Mouse (Mus musculus) kidney, embryonic 16.5 days (tissue): Measurements from ENCODE around the gene Slx4. TPM values are rescaled to one million over a fixed set of nuclear protein-coding genes. Genes with fewer than 3 reads are reported as not detected.
"Not testable (repeated sequence)": the region's sequence is repeated elsewhere in the genome, so short reads cannot be mapped to it uniquely, and the experiment has no call there.

Source experiments
- ATAC-seq: fragments of 200-750 bp; cut with Nextera tagmentation; 2 replicates; pipeline ENCODE4 v1.8.0; 2017; ENCODE audit warnings: moderate TSS enrichment; ENCODE audit not compliant: low FRiP score, low TSS enrichment
- H3K27ac ChIP-seq: fragments of 300-500 bp; sonication (generic); 2 replicates; pipeline ENCODE4 v1.5.1; 2014; ENCODE audit warnings: low read length
- H3K27me3 ChIP-seq: fragments of 300-500 bp; sonication (generic); 2 replicates; pipeline ENCODE4 v1.6.1; 2014; ENCODE audit warnings: low read length, control low read depth, mixed read lengths; ENCODE audit not compliant: insufficient read depth
- H3K36me3 ChIP-seq: fragments of 300-500 bp; sonication (generic); 2 replicates; pipeline ENCODE4 v1.6.1; 2014; ENCODE audit warnings: low read length, control low read depth, mixed read lengths; ENCODE audit not compliant: insufficient read depth
- H3K4me1 ChIP-seq: fragments of 300-500 bp; sonication (generic); 2 replicates; pipeline ENCODE4 v1.6.1; 2014; ENCODE audit warnings: low read length, control low read depth, mixed read lengths; ENCODE audit not compliant: insufficient read depth
- H3K4me2 ChIP-seq: fragments of 300-500 bp; sonication (generic); replicated peaks from 2 replicates; pipeline ENCODE4 v1.6.1; 2014; ENCODE audit warnings: low read depth, low read length
- H3K4me3 ChIP-seq: fragments of 300-500 bp; sonication (generic); 2 replicates; pipeline ENCODE4 v1.5.1; 2014; ENCODE audit warnings: mild to moderate bottlenecking, low read length
- H3K9ac ChIP-seq: fragments of 300-500 bp; sonication (generic); replicated peaks from 2 replicates; pipeline ENCODE4 v1.6.1; 2014; ENCODE audit warnings: low read length
- H3K9me3 ChIP-seq: fragments of 300-500 bp; sonication (generic); 2 replicates; pipeline ENCODE4 v1.6.1; 2016; ENCODE audit warnings: low read length, control low read depth
- WGBS: fragments of 180-500 bp; shearing (Covaris S2); extraction: QIAGEN DNeasy Blood & Tissue Kit; methylation state at CpG from one replicate; pipeline ENCODE4 v1.1.7; 2014; 5-methylcytosine and 5-hydroxymethylcytosine counted together
- polyA plus RNA-seq: library from polyadenylated mRNA; unstranded; fragments of >200 nt; fragmentation: Nextera tagmentation; extraction: Ambion mirVana; gene quantifications from 2 replicates; pipeline ENCODE4 v1.2.1, GENCODE M21; 2015

The Slx4 gene
- polyA plus RNA-seq, 1 experiment from 2014 or later: 21.6 TPM

- H3K4me2 ChIP-seq, H3K9me3 ChIP-seq, H3K9ac ChIP-seq, ATAC-seq, H3K4me3 ChIP-seq, H3K27me3 ChIP-seq, H3K27ac ChIP-seq: not testable (repeated sequence)
- Histone ChIP-seq H3K4me1 (peaks cover 12% of the 10 kb centered on the region; the same call in 1 of the 2 replicates), H3K36me3 (peaks cover 15% of the 10 kb centered on the region)
- WGBS: 93% methylated on average over 19 of the region's 19 CpGs
Measured at GRCm38 (mm10) chr16:3974456-3974855, 29.1 kb downstream of the Slx4 start.

GRCm38 (mm10) chr16:3965534-3965933, 38.0 kb downstream of the Slx4 start:
- no peak for ATAC-seq
- Histone ChIP-seq H3K36me3 (no peaks in the 10 kb centered on the region), H3K27ac (no peak overlapping the region), H3K4me1 (no peaks in the 10 kb centered on the region), H3K9ac (no peak overlapping the region), H3K27me3 (no peaks in the 10 kb centered on the region), H3K9me3 (no peaks in the 10 kb centered on the region), H3K4me2 (no peak overlapping the region), H3K4me3 (no peak overlapping the region)
- 81% methylated on average over 3 of the region's 3 CpGs for WGBS

- H3K9ac ChIP-seq: no peak overlapping the region
- no peak overlapping the region for H3K4me3 ChIP-seq
- H3K4me1 ChIP-seq: no peaks in the 10 kb centered on the region
- no peak overlapping the region for H3K4me2 ChIP-seq
- H3K27me3 ChIP-seq: no peaks in the 10 kb centered on the region
- no peaks in the 10 kb centered on the region for H3K36me3 ChIP-seq
- ATAC-seq: no peak; the same call in 1 of the 2 replicates
- H3K27ac ChIP-seq: no peak overlapping the region
- H3K9me3 ChIP-seq: no peaks in the 10 kb centered on the region
- 59% methylated on average over 10 of the region's 10 CpGs for WGBS
Measured at GRCm38 (mm10) chr16:3964990-3965389, 38.6 kb downstream of the Slx4 start.

- Histone ChIP-seq H3K4me2 (no peak overlapping the region), H3K9ac (no peak overlapping the region), H3K4me3 (no peak overlapping the region), H3K4me1 (no peaks in the 10 kb centered on the region), H3K36me3 (no peaks in the 10 kb centered on the region), H3K27ac (no peak overlapping the region), H3K9me3 (no peaks in the 10 kb centered on the region), H3K27me3 (no peaks in the 10 kb centered on the region)
- 67% methylated on average over 2 of the region's 2 CpGs for WGBS
- ATAC-seq: no peak
Measured at GRCm38 (mm10) chr16:3959261-3959660, 44.3 kb downstream of the Slx4 start.

- H3K4me2 ChIP-seq: no peak overlapping the region
- ATAC-seq: no peak
- WGBS: 90% methylated on average over 6 of the region's 6 CpGs
- H3K9ac ChIP-seq: no peak overlapping the region
- no peaks in the 10 kb centered on the region for H3K27me3 ChIP-seq
- no peaks in the 10 kb centered on the region for H3K36me3 ChIP-seq
- no peak overlapping the region for H3K27ac ChIP-seq
- no peaks in the 10 kb centered on the region for H3K9me3 ChIP-seq
- no peaks in the 10 kb centered on the region for H3K4me1 ChIP-seq
- H3K4me3 ChIP-seq: no peak overlapping the region
Measured at GRCm38 (mm10) chr16:3956369-3956768, 47.2 kb downstream of the Slx4 start.

GRCm38 (mm10) chr16:3951141-3951540, 52.4 kb downstream of the Slx4 start:
- whole genome bisulfite sequencing: 71% methylated on average over 1 of the region's 1 CpGs
- no peak for ATAC-seq
- no peaks in the 10 kb centered on the region for H3K36me3 ChIP-seq

GRCm38 (mm10) chr16:3934701-3935100, 68.9 kb downstream of the Slx4 start:
- H3K36me3 ChIP-seq: peaks cover 47% of the 10 kb centered on the region
- no peaks in the 10 kb centered on the region for H3K27me3 ChIP-seq
- ATAC-seq: no peak

More at GRCm38 (mm10) chr16:3951141-3951540, 52.4 kb downstream of the Slx4 start:
- no peaks in the 10 kb centered on the region for H3K27me3 ChIP-seq
- H3K27ac ChIP-seq: no peak overlapping the region
- H3K4me1 ChIP-seq: no peaks in the 10 kb centered on the region
- H3K9ac ChIP-seq: no peak overlapping the region
- no peak overlapping the region for H3K4me3 ChIP-seq
- no peaks in the 10 kb centered on the region for H3K9me3 ChIP-seq
- H3K4me2 ChIP-seq: no peak overlapping the region

GRCm38 (mm10) chr16:3934091-3934490, 69.5 kb downstream of the Slx4 start:
- Histone ChIP-seq H3K4me2 (no peak overlapping the region), H3K4me3 (no peak overlapping the region), H3K4me1 (no peaks in the 10 kb centered on the region), H3K9ac (no peak overlapping the region), H3K27ac (no peak overlapping the region), H3K27me3 (no peaks in the 10 kb centered on the region), H3K9me3 (no peaks in the 10 kb centered on the region), H3K36me3 (peaks cover 44% of the 10 kb centered on the region)
- WGBS: 95% methylated on average over 1 of the region's 1 CpGs
- ATAC-seq: no peak

More at GRCm38 (mm10) chr16:3934701-3935100, 68.9 kb downstream of the Slx4 start:
- Histone ChIP-seq H3K9me3 (no peaks in the 10 kb centered on the region), H3K4me1 (no peaks in the 10 kb centered on the region), H3K27ac (no peak overlapping the region), H3K4me3 (no peak overlapping the region), H3K9ac (no peak overlapping the region), H3K4me2 (no peak overlapping the region)
- 86% methylated on average over 4 of the region's 4 CpGs for whole genome bisulfite sequencing

GRCm38 (mm10) chr16:3933536-3933935, 70.0 kb downstream of the Slx4 start:
- Histone ChIP-seq H3K4me3 (no peak overlapping the region), H3K4me2 (no peak overlapping the region), H3K4me1 (no peaks in the 10 kb centered on the region), H3K9me3 (no peaks in the 10 kb centered on the region), H3K27ac (no peak overlapping the region), H3K27me3 (no peaks in the 10 kb centered on the region), H3K9ac (no peak overlapping the region), H3K36me3 (peaks cover 41% of the 10 kb centered on the region)
- WGBS: 89% methylated on average over 6 of the region's 6 CpGs
- ATAC-seq: no peak

- ATAC-seq: no peak
- WGBS: 74% methylated on average over 7 of the region's 7 CpGs
- H3K4me1 ChIP-seq: no peaks in the 10 kb centered on the region
- no peak overlapping the region for H3K4me3 ChIP-seq
- H3K27me3 ChIP-seq: no peaks in the 10 kb centered on the region
- H3K9ac ChIP-seq: no peak overlapping the region
- H3K9me3 ChIP-seq: no peaks in the 10 kb centered on the region
- no peak overlapping the region for H3K27ac ChIP-seq
- H3K4me2 ChIP-seq: no peak overlapping the region
- H3K36me3 ChIP-seq: peaks cover 49% of the 10 kb centered on the region
Measured at GRCm38 (mm10) chr16:3929151-3929550, 74.4 kb downstream of the Slx4 start.
